Mouse (Mus musculus): ENCODE data around the gene Dapk1. TPM values are rescaled to one million over a fixed set of nuclear protein-coding genes. Genes with fewer than 3 reads are reported as not detected.

The Dapk1 gene
- 38.3 TPM for polyA plus RNA-seq (2014; fragmentation: Illumina TruSeq; extraction: RNeasy Lipid Tissue Mini Kit (QIAGEN cat#74804); ENCODE audit: low read depth, low replicate concordance)

DNA sequence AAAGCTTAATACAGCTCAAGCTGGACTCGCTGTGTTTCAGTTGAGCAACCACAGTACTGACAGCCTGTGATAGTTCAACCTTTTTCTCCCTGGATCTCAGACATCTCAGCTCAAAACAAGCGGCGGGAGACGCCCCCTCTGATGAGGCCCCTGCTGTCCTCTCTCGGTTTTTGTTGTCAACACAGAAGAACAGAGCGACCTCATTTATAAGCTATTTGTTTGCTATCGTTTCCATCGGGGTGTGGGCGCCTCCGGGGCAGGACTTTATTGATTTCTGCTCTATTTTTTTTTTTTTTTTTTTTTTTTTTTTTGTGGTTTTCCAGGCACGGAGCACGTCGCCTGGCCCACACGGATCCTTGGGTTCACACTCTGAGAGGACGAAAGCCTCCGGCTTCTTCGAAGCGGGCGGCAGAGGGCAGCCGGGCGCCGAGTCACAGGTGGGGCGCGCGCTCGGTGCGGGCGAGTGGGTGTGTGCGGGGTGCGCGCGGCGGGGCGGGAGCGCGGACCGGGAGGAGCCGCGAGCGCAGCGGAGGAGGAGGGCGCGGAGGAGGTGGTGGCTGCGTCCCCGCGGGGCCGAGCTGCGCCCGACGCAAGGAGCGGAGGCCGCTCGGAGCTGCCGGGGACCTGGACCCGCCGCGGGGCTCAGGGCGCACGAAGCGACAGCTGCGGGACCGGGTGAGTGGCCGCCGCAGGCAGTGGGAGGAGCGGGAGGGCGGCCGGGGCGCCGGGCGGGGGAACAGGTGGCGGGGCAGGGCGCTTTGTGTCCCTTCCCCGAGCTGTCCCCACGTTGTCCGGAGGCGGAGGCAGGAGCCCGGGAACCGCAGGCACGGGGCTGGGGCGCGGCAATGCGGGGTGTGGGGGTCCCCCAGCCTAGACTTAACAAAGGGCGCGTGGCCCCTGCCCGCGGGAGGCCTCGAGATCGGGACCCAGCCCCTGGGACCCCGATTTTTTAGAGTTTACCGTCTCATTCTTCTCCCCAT lies at the start of gene Dapk1:
Gene Dapk1 (plus strand): TSS at position 512 of the 980 bp plus-strand sequence.

DNA sequence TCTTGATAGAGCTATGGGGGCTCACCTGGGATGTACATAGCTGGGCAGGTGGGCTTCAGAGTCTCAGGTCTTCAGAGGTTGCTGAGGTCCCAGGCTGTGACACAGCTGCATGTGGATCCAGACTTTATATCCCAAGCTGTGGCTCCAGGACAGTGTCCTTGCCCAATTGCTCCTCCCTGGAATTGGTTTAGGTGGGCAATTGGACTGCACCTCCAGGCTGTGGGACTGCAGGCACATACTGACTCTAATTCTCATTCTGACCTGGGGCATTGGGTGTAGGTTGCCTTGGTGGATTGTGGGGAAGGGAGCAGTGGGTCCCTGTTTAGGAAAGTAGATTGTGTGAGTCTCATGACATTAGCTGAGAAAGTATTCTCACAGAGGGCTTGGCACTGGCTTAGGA lies 184.5 kb downstream of the Dapk1 start, which contains the start of gene BC051665:
Gene BC051665 (minus strand): TSS at position 101 of the 400 bp plus-strand sequence.

DNA sequence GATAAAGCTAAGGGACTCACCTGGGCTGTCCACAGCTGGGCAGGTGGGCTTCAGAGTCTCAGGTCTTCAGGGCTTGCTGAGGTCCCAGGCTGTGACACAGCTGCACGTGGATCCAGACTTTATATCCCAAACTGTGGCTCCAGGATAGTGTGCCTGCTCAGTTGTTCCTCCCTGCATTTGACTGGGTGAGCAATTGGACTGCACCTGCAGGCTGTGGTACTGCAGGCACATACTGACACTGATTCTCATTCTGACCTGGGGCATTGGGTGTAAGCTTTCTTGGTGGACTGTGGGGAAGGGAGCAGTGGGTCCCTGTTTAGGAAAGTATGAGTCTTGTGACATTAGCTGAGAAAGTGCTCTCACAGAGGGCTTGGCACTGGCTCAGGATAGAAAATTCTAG lies 201.0 kb downstream of the Dapk1 start, which contains the start of gene Ctsll3:
Gene Ctsll3 (minus strand): TSS at position 101 of the 400 bp plus-strand sequence.

Other genes starting within 250 kb of the Dapk1 start
- gene BC051665, start 184.4 kb downstream of the Dapk1 start, polyA plus RNA-seq (2014; fragmentation: Illumina TruSeq; extraction: RNeasy Lipid Tissue Mini Kit (QIAGEN cat#74804); ENCODE audit: low read depth, low replicate concordance), result not detected
- not detected for gene Ctsll3, start 200.9 kb downstream of the Dapk1 start, polyA plus RNA-seq (2014; fragmentation: Illumina TruSeq; extraction: RNeasy Lipid Tissue Mini Kit (QIAGEN cat#74804); ENCODE audit: low read depth, low replicate concordance)

Data from adipose tissue, adult 10 weeks (tissue).